Mouse (Mus musculus): ENCODE measurements at regions not wholly inside any gene's neighbourhood (a gene's known extent, or its start where the extent isn't known, plus 50 kb on each side); places are given as distances from the start of the nearest gene placed in this dataset.

DNA sequence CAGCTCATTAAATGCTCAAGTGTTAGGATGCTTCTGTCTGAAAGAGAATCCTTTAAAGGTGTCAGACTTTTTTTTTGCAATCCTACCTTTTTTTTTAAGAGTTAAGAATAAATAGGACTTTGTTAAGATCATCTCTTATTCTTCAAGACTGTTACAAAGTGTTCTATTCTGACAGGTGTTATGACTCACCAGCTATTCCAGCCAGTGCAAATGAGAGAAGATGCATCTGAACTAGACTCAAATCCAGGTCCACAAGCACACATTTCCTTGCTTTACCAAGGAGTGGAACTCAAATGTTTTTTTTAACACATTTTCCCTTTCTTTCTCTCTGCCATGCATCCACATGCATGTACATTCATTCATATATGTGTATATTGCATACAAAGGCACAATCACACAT is 98.4 kb upstream of the Atp10a start:
- H3K9ac ChIP-seq (replicated peaks; ENCODE audit: low read depth) = no peak overlapping the region
- H3K4me3 ChIP-seq (ENCODE audit: low read depth, low read length) = no peak overlapping the region
- TF ChIP-seq EP300 (IDR thresholded peaks at IDR 0.05) (no peak), CTCF (IDR thresholded peaks at IDR 0.05) (no peak)
- H3K36me3 ChIP-seq (ENCODE audit: insufficient read depth, low read length) = no peaks in the 10 kb centered on the region
- H3K27me3 ChIP-seq (replicated peaks; ENCODE audit: insufficient read depth, low read length) = no peaks in the 10 kb centered on the region
- ATAC-seq (no peak), DNase-seq (ENCODE audit: low spot score) (no peak)
- no peak overlapping the region for H3K27ac ChIP-seq (ENCODE audit: low read length)
- H3K4me2 ChIP-seq (replicated peaks; ENCODE audit: low read depth, low read length) = no peak overlapping the region
- H3K4me1 ChIP-seq (ENCODE audit: insufficient read depth, low read depth, low read length) = no peaks in the 10 kb centered on the region
- H3K9me3 ChIP-seq (ENCODE audit: low read length) = no peaks in the 10 kb centered on the region

GRCm38 (mm10) chr7:58568807-58569206 is 87.2 kb upstream of the Atp10a start:
- Histone ChIP-seq H3K9ac (replicated peaks; ENCODE audit: low read depth) (no peak overlapping the region), H3K9me3 (ENCODE audit: low read length) (no peaks in the 10 kb centered on the region), H3K27ac (ENCODE audit: low read length) (no peak overlapping the region), H3K4me2 (replicated peaks; ENCODE audit: low read depth, low read length) (no peak overlapping the region), H3K27me3 (replicated peaks; ENCODE audit: insufficient read depth, low read length) (no peaks in the 10 kb centered on the region), H3K4me1 (ENCODE audit: insufficient read depth, low read depth, low read length) (no peaks in the 10 kb centered on the region), H3K36me3 (ENCODE audit: insufficient read depth, low read length) (no peaks in the 10 kb centered on the region), H3K4me3 (ENCODE audit: low read depth, low read length) (no peak overlapping the region)
- 15% methylated on average over 2 of the region's 2 CpGs for WGBS
- TF ChIP-seq CTCF (IDR thresholded peaks at IDR 0.05) = no peak
- no peak for TF ChIP-seq EP300 (IDR thresholded peaks at IDR 0.05)
- no peak for DNase-seq (ENCODE audit: low spot score)
- no peak for ATAC-seq

DNA sequence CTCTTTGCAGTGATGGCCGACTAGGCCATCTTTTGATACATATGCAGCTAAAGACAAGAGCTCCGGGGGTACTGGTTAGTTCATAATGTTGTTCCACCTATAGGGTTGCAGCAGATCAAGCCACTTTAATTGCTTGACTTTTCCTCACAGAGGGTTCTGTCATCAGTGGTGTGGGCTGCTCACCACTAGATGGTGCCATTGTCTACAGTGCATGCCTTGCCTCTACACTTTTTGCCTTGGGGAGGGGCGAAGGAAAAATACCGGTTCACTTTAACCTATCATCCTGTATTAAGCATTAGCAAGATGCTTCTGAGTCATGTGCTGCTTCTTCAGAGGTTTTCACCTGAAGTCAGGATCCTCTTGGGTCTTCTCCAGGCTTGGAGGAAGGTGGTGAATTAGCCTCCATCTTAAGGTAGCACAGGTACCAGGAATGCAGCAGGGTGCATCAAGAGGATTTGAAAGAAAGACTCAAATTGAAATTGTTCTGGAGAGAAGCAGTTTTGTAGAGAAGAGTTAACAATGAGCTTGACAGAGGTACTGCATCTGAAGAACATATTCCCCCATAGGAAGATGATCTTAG is 71.6 kb upstream of the Atp10a start:
- H3K4me2 ChIP-seq (replicated peaks; ENCODE audit: low read depth, low read length) = no peak overlapping the region
- H3K4me3 ChIP-seq (ENCODE audit: low read depth, low read length) = no peak overlapping the region
- WGBS = 15% methylated on average over 4 of the region's 4 CpGs
- TF ChIP-seq EP300 (IDR thresholded peaks at IDR 0.05) (no peak), CTCF (IDR thresholded peaks at IDR 0.05) (peak; percentile 96)
- H3K36me3 ChIP-seq (ENCODE audit: insufficient read depth, low read length) = no peaks in the 10 kb centered on the region
- H3K9me3 ChIP-seq (ENCODE audit: low read length) = no peaks in the 10 kb centered on the region
- H3K27ac ChIP-seq (ENCODE audit: low read length) = no peak overlapping the region
- H3K4me1 ChIP-seq (ENCODE audit: insufficient read depth, low read depth, low read length) = no peaks in the 10 kb centered on the region
- H3K27me3 ChIP-seq (replicated peaks; ENCODE audit: insufficient read depth, low read length) = no peaks in the 10 kb centered on the region
- DNase-seq (ENCODE audit: low spot score) (peak; percentile 69), ATAC-seq (peak; percentile 28; the same call in 1 of the 2 replicates)
- no peak overlapping the region for H3K9ac ChIP-seq (replicated peaks; ENCODE audit: low read depth)

DNA sequence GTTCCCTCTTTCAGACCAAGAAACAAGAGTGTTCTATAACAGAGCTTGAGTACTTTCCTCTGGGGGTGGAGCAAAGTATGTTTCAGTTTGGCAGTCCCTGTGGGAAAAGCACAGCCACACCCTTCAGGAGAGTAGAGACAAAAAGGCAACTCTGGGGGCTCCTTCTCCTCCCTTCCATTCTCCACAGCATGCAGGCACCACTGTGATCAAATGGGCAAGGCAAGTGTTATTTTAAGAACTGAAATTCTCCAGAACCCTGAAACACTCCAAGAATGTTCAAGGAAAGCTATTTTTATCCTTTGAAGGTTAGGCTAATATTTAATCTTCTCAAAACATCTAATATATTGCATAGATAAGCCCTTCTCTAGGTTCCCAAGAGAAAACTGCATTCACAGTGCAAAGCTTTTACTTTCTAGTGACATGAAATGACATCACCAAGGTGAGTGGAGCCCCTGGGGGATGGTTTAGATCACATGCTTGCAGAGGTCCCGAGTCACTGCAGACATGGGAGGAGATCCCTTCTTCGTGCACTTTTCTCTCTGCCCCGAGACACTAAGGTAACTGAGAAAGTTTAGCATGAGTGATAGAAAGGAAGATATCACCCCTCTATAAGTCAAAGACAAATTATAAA is 70.2 kb upstream of the Atp10a start:
- peak; percentile 12 for DNase-seq (ENCODE audit: low spot score)
- 46% methylated on average over 3 of the region's 3 CpGs for WGBS
- H3K4me1 ChIP-seq (ENCODE audit: insufficient read depth, low read depth, low read length) = no peaks in the 10 kb centered on the region
- no peak overlapping the region for H3K9ac ChIP-seq (replicated peaks; ENCODE audit: low read depth)
- no peaks in the 10 kb centered on the region for H3K9me3 ChIP-seq (ENCODE audit: low read length)
- H3K36me3 ChIP-seq (ENCODE audit: insufficient read depth, low read length) = no peaks in the 10 kb centered on the region
- no peak for ATAC-seq
- no peaks in the 10 kb centered on the region for H3K27me3 ChIP-seq (replicated peaks; ENCODE audit: insufficient read depth, low read length)
- H3K4me2 ChIP-seq (replicated peaks; ENCODE audit: low read depth, low read length) = no peak overlapping the region
- no peak overlapping the region for H3K27ac ChIP-seq (ENCODE audit: low read length)
- TF ChIP-seq CTCF (IDR thresholded peaks at IDR 0.05) = no peak
- no peak for TF ChIP-seq EP300 (IDR thresholded peaks at IDR 0.05)
- H3K4me3 ChIP-seq (ENCODE audit: low read depth, low read length) = no peak overlapping the region

GRCm38 (mm10) chr7:58595951-58596350 is 60.0 kb upstream of the Atp10a start:
- H3K4me2 ChIP-seq (replicated peaks; ENCODE audit: low read depth, low read length) = no peak overlapping the region
- DNase-seq (ENCODE audit: low spot score) (no peak), ATAC-seq (no peak)
- no peak overlapping the region for H3K9ac ChIP-seq (replicated peaks; ENCODE audit: low read depth)
- H3K4me1 ChIP-seq (ENCODE audit: insufficient read depth, low read depth, low read length) = no peaks in the 10 kb centered on the region
- 53% methylated on average over 1 of the region's 1 CpGs for WGBS
- no peak overlapping the region for H3K27ac ChIP-seq (ENCODE audit: low read length)
- no peaks in the 10 kb centered on the region for H3K9me3 ChIP-seq (ENCODE audit: low read length)
- no peaks in the 10 kb centered on the region for H3K27me3 ChIP-seq (replicated peaks; ENCODE audit: insufficient read depth, low read length)
- no peaks in the 10 kb centered on the region for H3K36me3 ChIP-seq (ENCODE audit: insufficient read depth, low read length)
- TF ChIP-seq CTCF (IDR thresholded peaks at IDR 0.05) = no peak
- no peak for TF ChIP-seq EP300 (IDR thresholded peaks at IDR 0.05)
- no peak overlapping the region for H3K4me3 ChIP-seq (ENCODE audit: low read depth, low read length)
